Mouse (Mus musculus) right cerebral cortex, adult 18-20 months (tissue): Measurements from ENCODE around the gene Tlr3.
A peak's percentile ranks its signal among the peaks of the same experiment; 100 is the strongest.

Experiments
- DNase-seq: peaks from one replicate; pipeline ENCODE4 v3.0.0; 2022; ENCODE audit warnings: mixed read lengths

The Tlr3 gene

DNA sequence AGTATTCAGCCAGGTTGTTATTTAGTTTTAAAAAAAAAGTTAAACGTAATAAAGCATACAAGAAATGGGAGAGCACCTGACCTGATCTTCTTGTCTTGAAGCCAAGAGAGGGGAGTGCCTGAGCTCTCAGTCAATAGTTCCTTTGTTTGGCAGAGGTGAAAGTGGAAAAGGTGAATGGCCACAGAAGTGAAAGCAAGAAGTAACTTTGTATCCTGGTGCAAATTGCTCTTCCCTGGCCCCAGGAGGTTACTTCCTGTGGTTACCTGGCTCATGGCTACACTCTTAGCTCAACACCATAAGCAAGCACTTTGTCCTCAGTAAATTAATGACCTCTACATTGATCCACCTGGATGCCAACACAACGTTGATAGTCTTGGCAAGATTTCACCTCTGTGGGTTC lies at the start of gene Tlr3:
Gene Tlr3 (minus strand): TSS at position 199 of the 400 bp plus-strand sequence.
- no peak for DNase-seq

DNA sequence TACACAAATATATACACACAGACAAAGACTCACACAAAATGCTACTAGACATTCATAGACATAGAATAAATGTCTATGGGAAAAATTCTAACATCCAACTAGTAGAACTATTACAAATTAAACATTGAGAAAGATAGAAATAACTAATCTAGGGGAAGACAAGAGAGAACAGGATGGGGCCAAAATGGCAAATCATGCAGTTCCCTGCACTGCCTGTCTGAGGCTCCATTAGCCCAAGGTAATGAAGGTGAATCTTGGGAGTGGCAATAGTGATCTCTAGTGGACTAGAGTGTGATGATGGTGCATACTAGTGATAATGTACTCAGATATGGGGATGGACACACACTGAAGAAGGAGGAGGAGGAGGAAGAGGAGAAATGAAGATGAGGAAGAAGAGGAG lies 47.0 kb upstream of the Tlr3 start:
- DNase-seq = no peak

DNA sequence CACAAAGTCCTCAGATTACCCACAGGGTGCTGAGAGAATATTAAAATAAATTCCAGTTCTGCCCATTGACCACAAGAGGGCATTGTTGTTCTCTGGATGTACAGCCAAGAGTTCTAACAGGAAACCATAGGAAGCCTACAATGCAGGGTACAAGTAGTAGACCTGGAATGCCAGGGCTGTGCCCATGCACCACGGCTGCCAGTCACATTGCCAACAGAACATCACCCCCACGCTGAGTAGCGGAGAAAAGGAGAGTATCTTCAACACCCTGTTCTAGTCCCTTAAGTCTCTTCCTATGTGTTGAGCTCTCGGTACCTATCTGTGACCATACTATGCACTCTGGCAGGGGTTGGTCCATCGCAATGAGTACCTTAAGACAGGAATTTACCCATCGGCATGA lies 43.5 kb upstream of the Tlr3 start:
- peak; percentile 71 for DNase-seq

DNA sequence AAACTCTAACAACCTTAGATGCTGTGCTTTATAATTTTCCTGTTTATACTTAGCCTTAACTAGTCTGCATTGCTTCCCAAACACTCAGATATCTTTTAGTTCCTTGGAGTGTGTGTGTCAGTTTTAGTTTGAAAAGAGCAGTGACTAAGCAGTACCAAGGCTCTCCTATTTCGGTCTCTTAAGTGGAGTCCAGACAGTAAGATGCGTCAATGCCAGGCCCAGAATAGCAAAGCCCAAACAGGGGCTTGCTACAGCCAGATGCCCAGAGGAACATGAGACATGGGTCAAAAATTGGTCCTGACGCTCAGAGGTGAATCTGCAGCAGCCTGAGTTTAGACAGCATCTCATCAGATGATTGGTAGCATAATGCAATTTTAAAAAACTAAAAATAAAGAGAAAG lies 41.2 kb upstream of the Tlr3 start:
- peak; percentile 43 for DNase-seq

DNA sequence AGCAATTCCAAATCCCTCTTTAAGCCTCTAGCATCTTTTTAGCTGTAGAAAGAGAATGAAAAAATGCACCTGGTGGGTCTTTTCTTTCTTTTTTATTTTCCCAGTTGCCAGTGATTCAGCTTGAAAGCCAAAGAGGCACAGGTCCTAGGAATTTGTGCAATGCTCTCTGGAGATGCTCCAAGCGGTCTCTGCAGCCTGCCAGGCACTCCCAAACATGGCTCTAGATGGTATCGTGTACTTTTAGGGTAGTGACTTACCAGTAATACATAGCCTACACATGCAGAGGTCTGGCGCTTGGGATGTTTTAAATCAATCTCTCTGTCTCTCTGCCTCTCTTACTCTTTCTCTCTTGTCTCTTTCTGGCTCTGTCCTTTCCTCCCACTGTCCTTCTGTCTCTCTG lies 38.0 kb upstream of the Tlr3 start:
- DNase-seq = no peak

DNA sequence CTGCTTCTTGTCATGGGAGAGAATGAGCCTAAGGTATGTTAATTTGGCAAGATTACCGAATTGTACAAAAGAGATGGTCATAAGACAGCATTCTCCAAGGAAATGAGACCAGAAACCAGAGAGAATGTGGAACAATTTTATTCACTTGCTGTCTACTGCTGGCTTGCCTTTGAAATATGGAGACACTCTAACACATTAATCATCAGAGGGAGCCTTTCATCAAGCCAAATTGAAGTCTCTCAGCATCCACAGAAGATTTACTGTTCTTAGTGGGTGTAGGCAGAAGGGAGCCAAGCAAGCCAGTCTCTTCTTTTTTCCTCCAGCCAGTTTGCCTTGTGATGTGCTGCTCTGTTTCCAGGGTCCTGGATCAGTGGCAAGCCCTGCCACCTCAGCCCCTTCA lies 37.4 kb upstream of the Tlr3 start:
- DNase-seq = peak; percentile 8

DNA sequence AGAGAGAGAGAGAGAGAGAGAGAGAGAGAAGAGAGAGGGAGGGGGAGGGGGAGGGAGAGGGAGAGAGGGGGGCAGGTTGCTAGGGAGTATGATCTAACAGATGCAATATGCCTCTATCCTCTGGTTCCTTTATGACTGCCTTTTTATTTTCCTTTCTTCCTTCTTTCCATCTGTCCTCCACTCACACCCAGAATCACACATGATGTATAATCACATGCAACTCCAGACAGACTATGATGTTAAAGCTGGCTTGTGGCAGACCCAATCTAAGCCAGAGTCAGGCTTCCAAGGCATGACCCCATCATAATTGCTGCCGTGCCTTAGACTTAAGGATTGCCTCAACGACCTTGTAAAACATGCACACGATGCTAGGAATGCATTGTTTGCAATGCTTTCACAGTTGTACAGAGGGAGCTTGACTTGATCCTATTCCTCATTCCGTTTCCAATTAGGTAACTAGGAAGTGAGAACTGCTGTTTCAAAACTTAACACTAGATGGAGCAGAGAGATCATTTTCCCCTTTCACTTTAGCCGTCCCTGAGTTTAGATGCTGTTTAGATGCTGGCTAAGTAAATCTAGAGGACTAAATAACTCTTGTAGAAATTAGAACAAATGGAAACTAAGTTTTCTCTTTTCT lies 28.1 kb upstream of the Tlr3 start:
- DNase-seq = peak; percentile 39

DNA sequence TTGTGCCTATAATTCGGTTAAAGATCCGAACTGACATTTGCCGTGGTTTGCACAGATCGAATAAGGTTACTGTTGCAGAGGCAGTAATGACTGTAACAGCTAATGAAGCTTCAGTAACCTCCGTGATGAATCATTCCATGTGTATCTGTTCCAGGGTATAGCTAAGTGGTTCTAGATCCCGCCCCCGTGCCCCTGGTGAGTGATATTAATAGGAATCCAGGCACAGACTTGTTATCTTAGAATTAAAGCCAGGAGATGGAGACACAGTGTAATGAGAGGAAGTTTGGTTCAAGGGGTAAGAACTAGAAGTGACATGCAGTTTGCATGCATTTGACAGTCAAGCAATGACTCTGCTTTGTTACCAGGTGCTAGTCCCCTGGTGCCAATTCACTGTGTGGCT lies 9.3 kb upstream of the Tlr3 start:
- DNase-seq = no peak

DNA sequence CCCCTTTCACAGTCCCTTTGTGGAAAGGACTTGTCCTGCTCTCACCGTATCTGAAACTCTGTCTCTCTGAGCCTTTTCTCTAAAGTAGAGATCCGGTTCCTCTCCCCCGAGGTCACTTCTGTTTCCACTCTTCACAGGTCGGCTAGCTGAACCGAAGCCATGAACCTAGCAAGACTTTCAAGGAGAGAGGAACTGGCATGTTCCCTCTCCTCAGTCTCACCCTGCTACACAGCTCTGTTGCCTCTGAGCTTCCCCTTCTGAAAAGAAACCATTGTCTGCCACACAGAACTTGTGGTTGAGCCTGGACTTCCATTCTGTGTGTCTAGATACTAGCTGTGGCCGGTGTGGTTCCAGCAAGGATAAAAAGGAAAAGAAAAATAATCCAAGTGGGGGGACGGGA lies 4.1 kb upstream of the Tlr3 start:
- no peak for DNase-seq

DNA sequence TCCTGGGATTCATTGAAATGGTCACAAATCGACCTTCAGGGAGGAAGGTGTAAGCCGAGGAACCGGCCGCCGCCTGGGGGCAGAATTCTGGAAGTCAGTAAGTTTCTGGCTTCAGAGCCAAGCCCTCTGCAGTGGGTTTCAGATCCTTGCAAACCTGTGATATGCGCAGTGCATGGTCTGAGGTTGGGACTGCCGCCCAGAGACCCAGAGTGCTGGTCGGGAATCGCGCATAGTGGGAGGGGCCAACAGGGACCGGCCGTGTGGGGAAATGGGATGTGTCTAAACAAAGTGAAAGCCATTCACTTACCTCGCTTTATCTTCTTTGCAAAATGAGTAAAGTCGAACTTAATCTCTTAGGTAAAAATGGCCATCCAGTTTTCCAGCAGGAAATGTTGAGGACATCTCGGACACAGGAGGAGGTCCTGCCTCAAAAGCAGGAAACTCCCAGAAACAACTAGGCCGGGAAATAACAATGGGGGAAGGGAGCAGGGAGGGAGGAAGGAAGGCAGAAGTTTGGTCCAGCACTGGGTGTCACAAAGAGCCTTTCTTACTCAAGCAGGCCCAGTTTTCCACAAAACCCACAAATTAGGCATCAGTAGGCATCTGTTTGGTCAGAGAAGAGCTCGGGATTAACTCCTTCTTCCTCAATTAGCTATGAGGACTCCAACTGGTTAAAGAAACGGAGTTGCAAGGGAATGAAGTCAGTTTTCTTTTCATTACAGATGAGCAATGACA lies 567 bp downstream of the Tlr3 start:
- DNase-seq = peak; percentile 14

DNA sequence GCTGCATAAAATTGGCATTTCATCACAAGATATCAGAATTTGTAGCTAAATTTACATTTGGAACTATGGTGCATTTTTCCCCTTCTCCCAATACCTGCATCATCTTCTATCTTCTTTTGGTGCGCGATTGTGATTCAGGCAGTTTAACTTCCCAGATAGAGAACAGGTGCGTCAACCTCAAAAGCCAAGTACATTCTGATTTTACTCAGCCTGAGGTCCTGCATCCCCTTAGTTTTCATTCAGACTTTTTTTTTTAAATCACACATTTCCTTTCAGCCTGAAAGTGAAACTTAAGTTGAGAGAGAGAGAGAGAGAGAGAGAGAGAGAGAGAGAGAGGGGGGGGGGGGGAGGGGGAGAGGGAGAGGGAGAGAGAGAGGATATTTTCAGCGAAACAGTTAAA lies 1.2 kb downstream of the Tlr3 start:
- no peak for DNase-seq

DNA sequence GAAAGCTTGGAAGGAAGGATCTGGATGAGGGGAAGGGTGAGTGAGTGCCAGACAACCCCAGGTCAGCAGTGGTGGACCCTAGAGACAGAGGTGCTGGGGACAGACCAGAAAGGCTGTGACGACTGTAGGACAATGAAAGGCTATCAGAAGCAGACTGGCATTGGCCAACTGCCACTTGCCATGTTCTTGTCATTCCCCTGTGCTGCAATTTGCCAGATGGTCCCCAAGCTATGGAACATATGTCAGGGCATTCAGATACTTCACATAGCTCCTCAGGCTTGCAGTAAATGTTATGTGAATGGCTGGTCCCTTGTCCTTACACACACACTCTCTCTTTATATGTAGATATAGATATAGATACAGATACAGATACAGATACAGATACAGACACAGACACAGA lies 27.6 kb downstream of the Tlr3 start:
- DNase-seq = no peak

DNA sequence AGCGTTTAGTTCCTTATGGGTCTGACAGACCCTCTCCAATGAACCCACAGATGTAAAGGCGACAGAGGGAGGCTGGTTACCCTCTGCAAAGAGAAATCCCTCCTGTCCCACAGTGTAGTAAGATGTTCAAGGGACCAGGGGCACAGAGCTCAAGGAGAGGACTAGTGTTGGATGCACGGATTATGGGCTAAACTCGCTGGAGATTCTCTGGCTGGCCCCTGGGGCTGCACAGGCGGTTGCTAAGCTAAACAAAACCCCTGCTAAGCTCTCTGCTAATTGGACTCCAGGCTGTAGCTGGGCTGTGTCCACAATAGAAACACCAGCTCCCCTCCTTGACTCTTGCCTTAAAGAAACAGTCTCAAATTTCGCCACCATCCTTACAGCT lies 28.9 kb downstream of the Tlr3 start, which contains the start of gene Fam149a:
Gene Fam149a (minus strand): TSS at position 329 of the 385 bp plus-strand sequence.
- no peak for DNase-seq

DNA sequence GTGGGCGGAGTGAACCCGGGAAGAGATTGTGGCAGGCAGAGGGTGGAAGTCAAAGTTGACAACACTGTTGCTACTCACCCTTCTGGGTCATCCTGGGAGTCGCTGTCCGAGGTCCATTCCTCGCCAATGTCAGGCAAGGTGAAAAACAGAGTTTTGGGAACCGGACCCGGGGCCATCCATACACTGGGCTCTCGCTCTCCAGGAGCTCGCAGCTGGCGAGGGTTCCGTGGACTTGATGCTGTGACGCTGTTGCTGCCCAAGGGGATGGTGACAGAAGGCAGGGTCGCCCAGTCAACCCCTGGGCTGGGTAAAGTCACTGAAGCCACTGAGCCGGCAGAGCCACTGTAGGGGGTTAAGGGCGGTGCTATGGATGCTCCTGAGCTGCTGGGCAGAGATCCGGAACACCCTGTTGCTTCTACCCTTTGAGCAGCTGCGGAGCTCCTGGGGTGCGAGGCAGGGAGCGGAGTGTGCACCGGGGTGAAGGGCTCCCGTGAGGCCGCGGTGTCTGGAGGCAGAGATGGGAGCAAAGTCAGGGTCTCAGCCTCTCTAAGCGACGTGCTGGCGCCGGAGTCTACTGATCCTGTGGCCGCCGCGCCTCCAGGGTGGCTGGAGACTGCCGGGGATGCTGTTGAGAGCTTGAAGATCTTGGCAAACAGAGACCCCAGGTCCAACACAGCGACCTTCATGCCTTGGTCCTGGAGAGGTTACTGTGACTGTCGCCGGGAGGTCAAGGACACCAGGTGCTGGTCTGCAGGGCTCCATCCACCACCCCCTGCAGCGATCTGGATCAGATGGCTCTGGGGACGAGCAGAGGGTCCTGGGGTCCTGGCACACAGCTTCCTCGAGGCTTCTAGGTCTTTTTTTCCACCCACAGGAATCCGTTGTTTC lies 29.6 kb downstream of the Tlr3 start:
- DNase-seq = no peak

DNA sequence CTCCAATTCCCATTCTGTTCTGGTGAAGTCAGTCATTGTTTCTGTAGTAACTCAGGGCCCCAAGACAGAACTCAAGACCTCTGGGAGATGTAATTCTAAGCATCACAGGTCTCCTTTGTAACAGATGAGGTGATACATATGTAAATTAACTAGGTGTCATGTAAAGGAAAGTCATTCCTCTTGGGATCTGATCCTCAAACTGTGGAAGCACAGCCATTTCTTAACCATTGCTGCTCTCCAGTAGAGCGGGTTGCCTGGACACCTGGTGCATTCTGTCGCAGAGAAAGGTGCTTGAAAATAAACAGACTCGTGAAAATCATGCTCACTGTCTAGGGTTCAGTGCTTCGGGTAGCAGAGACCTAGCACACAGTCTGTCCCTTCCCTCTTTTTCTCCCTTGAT lies 30.3 kb downstream of the Tlr3 start:
- DNase-seq = no peak

DNA sequence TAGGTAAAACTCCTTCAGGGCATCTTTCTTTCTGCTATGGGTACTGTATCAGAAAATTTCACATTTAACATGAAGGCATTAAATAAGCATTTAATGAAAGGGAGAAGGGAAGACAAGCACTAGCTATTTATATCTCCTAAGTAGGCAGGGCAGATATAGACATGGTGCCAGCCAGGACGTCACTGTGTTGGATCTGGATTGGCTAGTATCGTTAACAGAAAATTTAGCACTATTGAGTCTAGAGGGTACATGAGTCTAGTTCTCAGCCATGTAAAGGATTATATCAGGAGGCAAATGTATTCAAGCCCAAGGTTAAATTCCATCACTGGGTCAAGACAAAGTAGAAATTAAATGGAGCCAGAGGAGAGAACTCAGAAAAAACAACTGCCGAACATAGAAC lies 36.8 kb downstream of the Tlr3 start:
- DNase-seq = no peak

DNA sequence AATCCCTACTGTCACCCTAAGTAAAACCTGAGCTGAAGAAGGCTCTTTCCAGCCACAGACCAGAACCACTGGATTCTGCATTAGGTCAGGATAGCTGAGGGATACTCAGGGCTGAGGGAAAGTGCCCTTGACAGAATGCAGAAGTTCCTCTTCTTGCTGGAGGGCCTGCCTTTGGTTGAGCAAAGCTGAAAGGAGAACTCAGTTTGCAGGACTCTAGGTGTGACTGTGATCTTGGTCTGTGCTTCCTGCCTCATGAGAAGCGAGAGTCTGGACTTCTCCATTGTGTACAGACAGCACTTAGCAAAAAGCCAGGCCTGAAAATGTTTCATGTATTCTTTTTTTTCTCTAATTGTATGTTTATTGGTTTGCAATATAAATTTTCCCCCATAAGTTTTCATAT lies 43.7 kb downstream of the Tlr3 start:
- DNase-seq = no peak

DNA sequence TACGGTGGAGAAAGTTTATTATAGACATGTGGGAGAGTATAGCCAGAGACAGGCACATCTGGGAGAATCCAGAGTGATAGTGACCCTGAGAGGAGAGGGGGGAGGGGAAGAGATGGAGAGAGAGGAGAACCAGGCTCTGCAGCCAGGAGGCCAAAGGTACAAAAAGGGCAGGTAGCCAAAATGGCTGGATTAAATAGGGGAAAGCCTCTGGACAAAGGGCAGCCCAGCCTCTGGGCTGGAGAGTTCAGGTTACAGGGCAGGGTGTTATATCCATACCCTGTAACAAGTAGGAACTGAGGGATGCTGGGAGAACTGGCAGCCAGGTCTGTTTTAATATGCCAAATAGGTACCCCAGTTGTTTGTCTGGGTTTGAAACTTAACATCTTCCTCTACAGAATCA lies 47.7 kb downstream of the Tlr3 start:
- no peak for DNase-seq

DNA sequence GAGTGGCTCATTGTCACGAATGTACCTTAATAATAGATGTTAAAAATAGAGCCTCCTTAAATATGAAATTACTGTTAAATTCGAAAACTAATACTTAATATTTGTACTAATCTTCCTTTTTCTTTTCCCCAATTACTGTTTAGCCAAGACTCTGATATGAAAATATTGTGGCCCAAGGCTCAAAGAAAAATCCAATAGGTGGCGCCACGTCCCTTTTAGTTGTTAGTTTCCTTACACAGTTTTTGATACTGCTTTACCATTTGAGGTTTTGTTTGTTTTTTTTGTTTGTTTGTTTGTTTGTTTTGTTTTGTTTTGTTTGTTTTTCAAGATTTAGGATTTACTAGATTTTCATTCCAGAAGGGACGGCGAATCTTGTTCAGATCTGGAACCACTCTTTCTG lies 48.6 kb downstream of the Tlr3 start:
- DNase-seq = peak; percentile 26

DNA sequence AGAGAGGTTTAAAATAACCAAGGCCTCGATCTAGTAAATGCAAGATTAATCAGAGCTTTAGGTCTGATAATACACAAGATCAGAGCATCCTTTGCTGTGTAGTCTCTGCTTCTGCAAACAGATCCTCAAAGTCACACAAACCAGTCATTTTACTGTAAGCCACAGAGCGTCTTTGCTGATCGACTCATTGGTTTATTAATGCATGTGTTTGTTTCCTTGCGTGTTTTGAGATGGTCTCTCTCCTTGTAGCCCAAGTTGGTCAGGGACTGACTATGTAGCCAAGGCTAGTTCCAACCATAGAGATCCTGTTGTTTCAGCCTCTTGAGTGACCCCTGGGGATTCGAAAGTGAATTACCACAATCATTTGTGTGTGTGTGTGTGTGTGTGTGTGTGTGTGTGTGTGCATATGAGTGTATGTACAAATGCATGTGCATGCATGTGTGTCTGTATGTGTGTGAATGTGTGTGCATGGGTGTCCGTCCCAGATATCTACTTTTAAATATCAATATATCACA lies 51.7 kb downstream of the Tlr3 start:
- DNase-seq = no peak

DNA sequence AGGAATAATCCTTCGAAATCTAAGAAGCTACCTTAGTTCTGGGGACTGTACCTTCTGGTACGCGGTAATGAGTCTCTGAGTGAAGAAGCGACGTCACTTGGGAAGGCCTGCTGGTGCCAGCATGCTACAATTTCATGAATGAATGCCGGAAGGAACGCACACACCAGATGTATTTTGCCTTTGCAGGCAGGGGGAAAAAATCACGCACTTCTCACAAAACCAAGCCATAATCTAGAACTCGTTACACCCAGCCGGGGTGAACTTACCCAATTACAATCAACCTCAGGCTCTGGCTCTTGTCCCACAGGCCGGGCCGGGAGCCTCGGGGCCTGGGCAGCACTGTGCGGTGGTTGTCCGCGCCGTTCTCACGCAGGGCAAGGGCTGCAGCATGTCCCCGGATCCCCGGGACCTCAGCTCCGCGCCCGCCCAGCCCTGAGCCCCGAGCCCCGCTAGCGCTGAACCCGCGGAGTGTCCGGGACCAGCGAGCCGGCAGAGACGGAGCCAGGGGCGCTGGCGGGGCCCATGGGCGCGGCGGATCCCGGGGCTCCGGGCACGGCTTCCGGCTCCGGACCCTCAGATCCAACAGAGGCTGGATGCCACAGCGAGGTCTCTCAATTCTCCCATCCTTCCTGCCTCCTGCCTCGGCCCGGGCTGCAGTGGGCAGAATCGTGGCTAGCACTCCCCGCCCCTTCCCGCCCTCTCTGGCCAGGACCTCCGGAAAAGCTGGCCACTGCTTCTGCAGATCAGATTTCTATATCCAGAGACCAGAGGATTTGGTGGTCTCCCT lies 52.6 kb downstream of the Tlr3 start:
- peak; percentile 42 for DNase-seq

DNA sequence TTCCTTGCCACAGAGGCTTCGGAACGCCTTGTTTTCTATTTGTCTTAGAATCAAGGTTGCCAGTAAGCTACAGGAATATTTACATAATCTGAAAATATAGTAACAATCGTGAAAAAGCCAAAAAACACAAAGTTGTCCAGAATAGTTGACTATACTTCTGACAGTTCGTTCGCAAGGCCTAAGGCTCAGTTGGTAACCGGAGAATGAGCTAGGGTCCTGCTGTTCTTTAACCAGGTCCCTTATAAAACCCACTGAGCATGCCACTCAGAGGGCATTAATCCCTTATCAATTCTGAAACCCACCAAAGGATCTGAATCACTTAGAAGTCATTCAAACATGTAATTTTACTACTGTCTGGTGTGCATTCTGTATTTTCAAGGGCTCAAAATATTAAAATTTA lies 55.1 kb downstream of the Tlr3 start:
- DNase-seq = no peak
